19 mouse cellular contexts compared by ENCODE assay signal in genomic region chr17:83736701-83737100, GRCm38 (mm10). TPM values are rescaled to one million over a fixed set of nuclear protein-coding genes. Genes with fewer than 3 reads are reported as not detected.
DNase-seq lines count a peak whose midpoint lies in the region; ATAC-seq and TF ChIP-seq lines count a peak whose summit lies in the region.
"Had no signal": no experiment of that assay in that cellular context is flagged by ENCODE, and none has a peak within 500 bp of the region (broad histone marks: within the 10 kb centered on the region; RNA-seq: fewer than 3 reads in every experiment).

No protein-coding gene starts in this region.

- WGBS in heart, embryonic 12.5 days, result 77% methylated on average over 9 of the region's 9 CpGs
- 51% methylated on average over 9 of the region's 9 CpGs for WGBS in liver, postnatal 0 days (ENCODE audit: insufficient replicate concordance)
- 89% methylated on average over 9 of the region's 9 CpGs for WGBS in kidney, embryonic 14.5 days

- H3K9me3 ChIP-seq in heart, embryonic 12.5 days (replicated peaks), result no peaks in the 10 kb centered on the region
- H3K9me3 ChIP-seq in liver, postnatal 0 days (ENCODE audit: low read length), result no peaks in the 10 kb centered on the region
- H3K9me3 ChIP-seq in kidney, embryonic 14.5 days (ENCODE audit: control insufficient read depth, low read length), result no peaks in the 10 kb centered on the region
- H3K9me3 ChIP-seq: embryonic facial prominence, embryonic 10.5 days; limb, embryonic 13.5 days; neural tube, embryonic 15.5 days had no signal

- H3K36me3 ChIP-seq in heart, embryonic 12.5 days, result peaks cover 21% of the 10 kb centered on the region
- peaks cover 22% of the 10 kb centered on the region for H3K36me3 ChIP-seq in liver, postnatal 0 days (replicated peaks; ENCODE audit: insufficient read depth, low read length)
- peaks cover 10% of the 10 kb centered on the region; the same call in 1 of the 2 replicates for H3K36me3 ChIP-seq in kidney, embryonic 14.5 days (ENCODE audit: control insufficient read depth, insufficient read depth, low read length)

- H3K9ac ChIP-seq in heart, embryonic 12.5 days, result no peak overlapping the region
- H3K9ac ChIP-seq in liver, postnatal 0 days (replicated peaks), result no peak overlapping the region
- no peak overlapping the region for H3K9ac ChIP-seq in kidney, embryonic 14.5 days (ENCODE audit: low read depth, low read length)
- H3K9ac ChIP-seq: limb, embryonic 13.5 days; neural tube, embryonic 15.5 days had no signal

- ATAC-seq in heart, embryonic 12.5 days (ENCODE audit: insufficient number of reproducible peaks, low FRiP score), result peak; percentile 74
- ATAC-seq in liver, postnatal 0 days, result peak; percentile 92
- ATAC-seq in kidney, embryonic 14.5 days (ENCODE audit: low FRiP score, low TSS enrichment), result no peak
- ATAC-seq: forebrain, embryonic 16.5 days; midbrain, embryonic 16.5 days had no signal

- no peak for DNase-seq in heart, postnatal 36 days
- peak; percentile 68 for DNase-seq in c-Kit-negative CD71-positive TER-119-positive erythroid progenitor cells, embryonic 14.5 days (ENCODE audit: low read depth, low spot score)
- peak; percentile 85 for DNase-seq in liver
- peak; percentile 70 for DNase-seq in liver, postnatal 0 days
- DNase-seq in thymus, postnatal 14 days, result no peak
- DNase-seq in right cerebral cortex, postnatal 25 days, result no peak
- DNase-seq: adrenal gland, postnatal 36 days; cerebellum, adult 8-10 months; gastrocnemius, postnatal 25 days; heart, adult 2 months; right cerebral cortex, postnatal 14 days; thymus, postnatal 36 days had no signal

- TF ChIP-seq CTCF in liver, postnatal 0 days (IDR thresholded peaks at IDR 0.05; ENCODE audit: low read depth), result no peak

- no peak overlapping the region for H3K4me3 ChIP-seq in heart, embryonic 12.5 days
- no peak overlapping the region for H3K4me3 ChIP-seq in liver, postnatal 0 days (ENCODE audit: low read depth, low read length)
- no peak overlapping the region for H3K4me3 ChIP-seq in kidney, embryonic 14.5 days (ENCODE audit: low read length)
- H3K4me3 ChIP-seq: embryonic facial prominence, embryonic 10.5 days; heart, adult 2 months; limb, embryonic 13.5 days; neural tube, embryonic 15.5 days had no signal

- H3K27ac ChIP-seq in heart, embryonic 12.5 days (ENCODE audit: poor library complexity, severe bottlenecking), result no peak overlapping the region
- 0 out of 2 replicates have a peak overlapping the region, but pooled peaks have one; percentile 44 for H3K27ac ChIP-seq in liver, postnatal 0 days (ENCODE audit: low read depth)
- H3K27ac ChIP-seq in kidney, embryonic 14.5 days (ENCODE audit: low read depth, low read length), result no peak overlapping the region
- H3K27ac ChIP-seq: embryonic facial prominence, embryonic 10.5 days; heart, adult 2 months; limb, embryonic 13.5 days; neural tube, embryonic 15.5 days had no signal

- no peaks in the 10 kb centered on the region for H3K27me3 ChIP-seq in heart, embryonic 12.5 days (replicated peaks)
- H3K27me3 ChIP-seq in liver, postnatal 0 days (ENCODE audit: insufficient read depth, low read length), result no peaks in the 10 kb centered on the region
- no peaks in the 10 kb centered on the region for H3K27me3 ChIP-seq in kidney, embryonic 14.5 days (ENCODE audit: control insufficient read depth, insufficient read depth, low read length)
- H3K27me3 ChIP-seq: limb, embryonic 13.5 days; neural tube, embryonic 15.5 days had no signal

- H3K4me1 ChIP-seq in heart, embryonic 12.5 days (replicated peaks), result peaks cover 12% of the 10 kb centered on the region
- peaks cover 15% of the 10 kb centered on the region for H3K4me1 ChIP-seq in liver, postnatal 0 days (ENCODE audit: insufficient read depth)
- no peaks in the 10 kb centered on the region for H3K4me1 ChIP-seq in kidney, embryonic 14.5 days (ENCODE audit: control insufficient read depth, insufficient read depth, low read length)

- intact Hi-C loops in heart, postnatal 36 days (cut with DNase I), result loop anchor here (10.0 kb wide), 1 partner anchor 462 kb away; no protein-coding TSS in a partner anchor

- no peak overlapping the region for H3K4me2 ChIP-seq in heart, embryonic 12.5 days
- peak overlapping the region; percentile 47; the same call in 1 of the 2 replicates for H3K4me2 ChIP-seq in liver, postnatal 0 days (ENCODE audit: low read depth, low read length)
- no peak overlapping the region for H3K4me2 ChIP-seq in kidney, embryonic 14.5 days (replicated peaks; ENCODE audit: low read depth, low read length)
- H3K4me2 ChIP-seq: limb, embryonic 13.5 days; neural tube, embryonic 15.5 days had no signal

- TF ChIP-seq EP300 in liver, postnatal 0 days (IDR thresholded peaks at IDR 0.05; ENCODE audit: low read depth), result peak; percentile 86

RNA-seq across cellular contexts. Expression of gene Mta3, which starts 30.7 kb away (rescaled TPM):
- 42.8 and 47.7 TPM in 2 replicates for polyA plus RNA-seq in heart, embryonic 12.5 days (2016; fragmentation: Nextera tagmentation; extraction: Ambion mirVana)
- 10 to 100 TPM; 22.2 to 22.4 TPM for total RNA-seq in heart, postnatal 36 days (2021)
- polyA plus RNA-seq in liver, postnatal 0 days (2015; fragmentation: Nextera tagmentation; extraction: Ambion mirVana), result 26.1 and 28.1 TPM in 2 replicates
- polyA plus RNA-seq in kidney, embryonic 14.5 days (2014; fragmentation: Nextera tagmentation; extraction: Ambion mirVana), result 38.6 and 42.6 TPM in 2 replicates

Comparison
In these comparisons a context has a peak if more than half of its experiments do, and no peak if none do; other contexts are left out.
1. DNase-seq: peak in c-Kit-negative CD71-positive TER-119-positive erythroid progenitor cells, embryonic 14.5 days (single experiment), liver (single experiment) and liver, postnatal 0 days (single experiment); none in heart, postnatal 36 days (0 of 2), thymus, postnatal 14 days (single experiment) and right cerebral cortex, postnatal 25 days (single experiment).